Mouse (Mus musculus): ENCODE measurements around the gene Mesp2.
"Not testable (repeated sequence)": the region's sequence is repeated elsewhere in the genome, so short reads cannot be mapped to it uniquely, and the experiment has no call there.

The Mesp2 gene

DNA sequence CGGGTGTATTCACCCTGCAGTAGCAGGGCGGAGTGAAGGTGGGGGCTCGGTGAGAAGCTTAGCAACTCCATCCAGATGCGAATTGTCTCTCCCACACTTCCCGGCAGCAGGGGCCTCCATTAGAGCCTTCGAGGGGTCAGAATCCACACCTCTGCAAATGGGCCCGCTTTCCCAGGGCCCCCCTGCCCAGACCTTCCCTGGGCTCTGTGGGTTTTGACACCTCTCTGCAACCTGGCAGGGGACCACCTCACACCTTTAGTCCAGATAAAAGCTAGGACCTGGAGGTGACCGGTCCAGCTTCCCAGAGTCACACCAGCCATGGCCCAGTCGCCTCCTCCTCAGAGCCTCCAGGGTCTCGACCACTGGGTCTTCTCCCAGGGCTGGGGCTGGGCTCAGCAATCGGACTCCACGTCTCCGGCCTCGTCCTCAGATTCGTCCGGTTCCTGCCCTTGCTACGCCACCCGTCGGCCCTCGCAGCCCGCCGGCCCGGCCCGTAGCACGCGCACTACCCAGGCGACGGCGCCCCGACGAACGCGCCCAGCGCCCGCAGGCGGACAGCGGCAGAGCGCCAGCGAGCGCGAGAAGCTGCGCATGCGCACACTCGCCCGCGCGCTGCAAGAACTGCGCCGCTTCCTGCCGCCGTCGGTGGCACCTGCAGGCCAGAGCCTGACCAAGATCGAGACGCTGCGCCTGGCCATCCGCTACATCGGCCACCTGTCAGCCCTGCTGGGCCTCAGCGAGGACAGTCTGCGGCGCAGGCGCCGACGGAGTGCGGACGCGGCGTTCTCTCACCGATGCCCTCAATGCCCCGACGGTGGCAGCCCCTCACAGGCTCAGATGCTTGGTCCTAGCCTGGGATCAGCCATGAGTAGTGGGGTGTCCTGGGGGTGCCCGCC lies at the start of gene Mesp2:
Gene Mesp2 (plus strand): TSS at position 117 of the 896 bp plus-strand sequence.
- DNase-seq = peak; percentile 72 to 88

- DNase-seq = no peak
Measured at GRCm38 (mm10) chr7:79761124-79761876, 49.2 kb upstream of the Mesp2 start.

DNA sequence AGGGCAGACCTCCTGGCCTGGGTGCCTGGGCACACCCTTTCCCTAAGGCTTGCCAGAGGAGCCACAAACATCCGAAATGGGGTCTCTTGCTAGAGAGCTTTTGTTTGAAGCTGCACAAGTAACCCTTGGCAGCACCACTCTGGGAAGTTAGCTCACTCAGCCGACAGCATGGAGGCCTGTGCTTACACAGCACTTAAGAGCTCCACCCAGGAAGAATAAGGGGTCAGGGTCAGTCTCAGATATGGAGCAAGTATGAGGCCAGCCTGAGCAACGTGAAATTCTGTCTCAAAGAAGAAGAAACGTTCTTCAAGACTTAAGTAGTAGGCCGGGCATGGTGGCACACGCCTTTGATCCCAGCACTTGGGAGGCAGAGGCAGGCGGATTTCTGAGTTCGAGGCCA lies 48.4 kb upstream of the Mesp2 start:
- DNase-seq = no peak

- no peak for DNase-seq
Measured at GRCm38 (mm10) chr7:79765991-79766390, 44.5 kb upstream of the Mesp2 start.

GRCm38 (mm10) chr7:79769664-79770063 lies 40.9 kb upstream of the Mesp2 start:
- no peak for DNase-seq

DNA sequence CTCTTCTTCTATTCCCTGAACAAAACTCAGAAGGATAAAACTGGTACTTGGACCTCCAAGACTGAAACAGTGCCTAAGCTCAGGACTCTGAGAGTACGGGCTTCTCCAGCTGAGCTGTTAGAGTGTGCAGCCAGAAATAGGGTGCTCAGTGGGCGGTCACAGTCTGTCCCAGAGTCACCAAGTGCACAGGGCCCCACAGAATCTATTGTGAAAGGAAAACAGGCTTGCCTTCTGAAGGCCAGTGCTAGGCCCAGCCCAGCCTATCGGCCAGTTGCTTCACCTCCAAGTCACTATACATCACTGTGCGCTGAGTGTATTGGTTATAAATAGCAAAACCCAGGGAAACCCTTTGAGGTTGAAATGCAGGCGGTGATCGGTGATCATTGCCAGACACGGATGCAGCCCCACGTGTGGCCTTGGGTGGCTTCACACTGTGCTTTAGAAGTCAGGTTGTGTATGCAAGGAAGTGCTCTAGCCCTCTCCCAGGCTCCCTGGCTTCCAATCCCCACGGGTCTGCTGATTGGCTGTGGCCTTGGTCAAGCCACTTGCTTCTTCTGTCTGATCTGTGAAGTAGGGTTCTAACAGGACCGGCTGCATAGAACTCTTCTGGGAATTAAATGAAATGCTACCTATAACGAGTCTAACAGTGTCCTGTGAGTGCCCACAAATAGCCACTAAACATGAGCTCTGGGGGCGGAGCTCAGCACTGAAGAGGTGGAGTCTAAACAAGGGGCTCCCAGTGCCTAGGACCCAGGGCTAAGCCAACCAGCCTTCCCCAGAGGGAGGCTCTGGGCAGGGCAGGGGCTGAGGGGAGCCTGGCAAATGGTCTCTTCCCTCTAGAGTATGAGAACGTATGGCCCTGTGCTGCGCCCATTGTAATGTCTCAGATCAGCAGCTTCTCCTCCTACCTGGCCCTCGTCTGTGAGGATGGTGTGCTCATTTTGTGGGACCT lies 38.7 kb upstream of the Mesp2 start:
- DNase-seq = no peak

- peak; percentile 82 to 89 for DNase-seq
Measured at GRCm38 (mm10) chr7:79780647-79781626, 29.6 kb upstream of the Mesp2 start.

GRCm38 (mm10) chr7:79781826-79782515 lies 28.6 kb upstream of the Mesp2 start:
- no peak for DNase-seq

GRCm38 (mm10) chr7:79782516-79782855 lies 28.0 kb upstream of the Mesp2 start:
- DNase-seq = no peak

DNA sequence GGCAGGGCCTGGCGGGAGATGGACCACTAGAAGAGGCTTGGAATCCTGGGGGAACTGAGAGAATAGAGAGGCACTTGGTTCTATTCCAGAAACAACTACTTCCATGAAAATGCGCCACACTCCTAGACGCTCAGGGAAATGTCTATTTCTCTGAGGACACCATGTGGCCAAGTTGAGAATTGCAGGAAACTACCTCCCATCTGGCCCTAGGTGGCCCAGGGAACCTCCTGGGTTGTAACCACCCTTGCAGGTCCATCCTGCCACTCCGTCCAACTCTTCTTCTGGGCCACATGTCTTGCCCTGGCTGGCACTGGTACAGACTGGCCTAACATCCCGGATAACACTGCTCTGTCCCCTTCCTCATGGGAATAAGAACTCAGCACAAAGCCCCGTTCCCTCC lies 24.2 kb upstream of the Mesp2 start:
- peak; percentile 71 to 90 for DNase-seq

GRCm38 (mm10) chr7:79789812-79790211 lies 20.7 kb upstream of the Mesp2 start:
- DNase-seq = not testable (repeated sequence)

DNA sequence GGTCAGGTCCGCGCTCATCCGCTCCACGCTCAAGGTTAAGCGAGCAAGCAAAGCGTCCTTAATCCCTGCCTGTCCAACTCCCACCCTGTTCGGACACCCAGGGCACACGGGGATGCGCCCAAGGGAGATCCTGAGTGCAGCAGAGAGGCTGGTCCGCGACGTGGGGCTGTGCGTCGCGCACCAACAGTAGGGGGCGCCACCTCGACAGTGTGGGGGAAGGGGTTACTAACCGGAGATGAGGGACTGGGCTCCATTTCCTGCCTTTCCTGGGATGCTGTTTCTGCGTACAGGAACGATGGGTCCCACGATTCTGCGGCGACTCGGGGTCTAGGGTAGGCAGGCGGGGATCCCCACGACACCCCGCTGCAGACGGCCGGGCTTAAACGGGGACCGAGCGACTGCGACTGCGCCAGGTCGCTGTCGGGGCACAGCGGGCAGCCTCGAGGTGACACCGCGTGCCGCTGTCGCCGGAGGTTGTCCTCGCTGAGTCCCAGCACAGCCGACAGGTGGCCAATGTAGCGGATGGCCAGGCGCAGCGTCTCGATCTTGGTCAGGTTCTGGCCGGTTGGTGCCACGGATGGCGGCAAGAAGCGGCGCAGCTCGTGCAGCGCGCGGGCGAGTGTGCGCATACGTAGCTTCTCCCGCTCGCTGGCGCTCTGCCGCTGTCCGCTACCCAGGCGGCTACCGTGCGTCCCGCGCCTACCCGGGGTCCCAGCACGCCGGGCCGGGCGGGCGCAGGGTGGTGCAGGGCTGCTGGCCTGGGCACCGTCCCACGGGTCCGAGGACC lies 17.7 kb upstream of the Mesp2 start:
- DNase-seq = peak; percentile 40 to 62

DNA sequence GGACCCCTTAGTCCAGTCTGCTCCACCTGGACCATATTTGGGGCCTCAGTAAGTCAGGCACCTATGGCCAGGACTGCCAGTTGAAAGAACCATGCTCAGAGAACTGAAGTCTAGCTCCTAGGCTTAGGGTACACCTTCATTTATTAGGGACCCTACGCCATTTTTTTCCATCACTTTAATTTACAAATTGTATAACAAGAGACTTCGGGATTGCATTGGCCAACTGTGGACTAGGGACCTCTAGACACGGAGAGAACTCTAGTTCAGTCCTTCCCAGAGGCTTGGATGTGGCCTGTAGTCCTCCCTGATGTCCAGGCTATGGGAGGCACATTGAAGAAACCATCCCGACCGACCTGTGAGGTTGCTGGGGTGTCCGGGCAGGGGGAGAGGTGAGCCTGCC lies 16.8 kb upstream of the Mesp2 start, which contains the start of gene Mesp1:
Gene Mesp1 (minus strand): TSS at position 101 of the 400 bp plus-strand sequence.
- no peak for DNase-seq

DNA sequence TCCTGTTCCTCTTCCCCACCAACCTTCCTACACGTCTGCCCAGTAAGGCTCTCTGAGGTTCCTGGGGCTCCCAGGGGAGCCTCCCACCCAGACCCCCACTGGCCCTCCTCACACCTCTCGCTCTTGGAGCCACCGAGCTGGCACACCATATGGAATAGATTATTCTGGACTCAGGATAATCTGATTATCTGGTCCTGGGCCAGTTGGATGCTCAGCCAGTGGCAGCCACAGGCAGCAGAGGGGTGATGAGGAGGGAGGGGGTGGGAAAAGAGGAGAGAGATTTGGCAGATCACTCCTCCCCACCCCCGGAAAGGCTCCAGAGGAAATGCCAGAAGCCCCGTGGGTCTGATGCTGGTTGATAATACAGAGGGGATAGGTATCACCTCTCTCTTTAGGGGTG lies 11.9 kb upstream of the Mesp2 start:
- no peak for DNase-seq

DNA sequence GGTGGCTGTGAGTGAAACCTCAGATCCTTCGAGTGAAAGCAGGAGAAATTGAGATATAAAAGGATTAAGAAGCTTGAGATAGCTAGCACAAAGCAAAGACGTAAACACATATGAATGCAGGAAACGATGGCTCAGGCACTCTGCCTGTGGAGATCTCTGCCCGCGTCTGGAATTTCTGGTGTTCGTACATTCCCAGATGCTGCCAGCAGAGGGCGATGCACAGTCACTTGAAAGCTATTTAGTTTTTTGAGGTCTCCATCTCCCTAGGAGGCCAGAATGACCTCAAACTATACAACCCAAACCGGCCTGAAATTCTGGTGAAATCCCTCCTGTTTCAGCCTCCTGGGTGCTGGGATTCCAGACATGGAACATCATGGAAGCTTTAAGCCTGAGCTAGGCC lies 11.5 kb upstream of the Mesp2 start:
- DNase-seq = peak; percentile 71 to 90

GRCm38 (mm10) chr7:79799506-79799905 lies 11.0 kb upstream of the Mesp2 start:
- no peak for DNase-seq

DNA sequence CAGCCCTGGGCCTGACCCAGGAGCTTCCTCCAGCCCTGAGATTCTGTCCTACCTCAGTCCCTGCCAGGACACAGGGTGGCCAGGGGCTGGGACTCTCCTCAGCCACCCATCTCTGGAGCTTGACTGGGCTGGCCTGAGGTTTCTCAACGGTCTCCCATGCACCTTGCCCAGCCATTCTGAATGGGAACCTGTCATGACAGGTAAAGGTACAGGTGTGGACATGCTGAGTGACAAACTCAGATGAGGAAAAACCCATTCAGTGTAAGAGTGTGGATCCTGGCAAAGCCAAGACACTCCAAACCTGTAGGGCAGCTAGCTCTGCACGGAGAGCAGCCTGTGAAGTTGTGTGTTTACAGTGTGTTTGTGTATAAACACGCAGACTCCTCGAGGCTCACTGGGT lies 10.2 kb upstream of the Mesp2 start:
- no peak for DNase-seq

- DNase-seq = no peak
Measured at GRCm38 (mm10) chr7:79801391-79801790, 9.1 kb upstream of the Mesp2 start.

DNA sequence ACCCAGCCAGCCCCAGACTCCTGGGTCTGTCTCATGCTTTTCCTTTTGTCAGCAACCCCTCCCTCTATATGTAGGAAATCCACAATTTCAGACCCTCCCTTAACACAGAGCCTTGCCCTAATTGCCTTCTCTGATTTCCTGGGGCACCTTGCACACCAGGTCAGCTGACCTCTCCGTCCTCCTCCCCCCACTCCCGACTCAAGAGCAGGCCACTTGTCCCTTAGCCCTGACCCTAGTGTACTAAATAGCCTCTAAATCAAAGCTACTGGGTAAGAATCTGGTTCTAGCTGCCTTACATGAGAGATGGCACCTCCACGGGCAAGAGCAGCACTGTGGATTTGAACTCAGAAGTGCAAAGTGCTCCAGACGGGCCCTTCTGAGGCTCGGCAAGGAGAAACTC lies 8.5 kb upstream of the Mesp2 start:
- no peak for DNase-seq

DNA sequence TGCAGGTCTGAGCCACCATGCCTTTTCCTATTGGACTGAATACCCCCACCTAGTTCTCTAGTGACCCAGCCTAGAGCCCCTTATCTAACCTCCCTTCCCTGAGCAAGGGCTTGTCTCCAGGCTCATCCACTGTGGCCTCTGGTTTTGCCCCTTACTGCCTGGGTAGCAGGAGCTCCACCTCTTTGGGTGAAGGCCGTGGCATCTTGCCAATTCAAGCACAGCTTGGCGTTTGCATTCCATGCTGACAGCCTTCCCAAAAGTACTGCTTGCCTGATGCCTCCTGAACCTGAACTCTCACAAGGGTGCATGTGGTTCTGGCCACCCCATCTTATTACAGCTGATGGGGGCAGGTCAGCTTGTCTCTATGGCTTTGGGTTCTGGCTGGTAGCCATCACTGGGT lies 6.6 kb upstream of the Mesp2 start:
- peak; percentile 71 to 80 for DNase-seq

Measured in kidney, postnatal 25 days (tissue).